Mouse (Mus musculus) spleen, adult 18-20 months (tissue): ENCODE results near the gene Rab19.
"Not testable (repeated sequence)": the region's sequence is repeated elsewhere in the genome, so short reads cannot be mapped to it uniquely, and the experiment has no call there.

Experiments
- DNase-seq, 2 experiments: peaks; one replicate each; pipeline ENCODE4 v3.0.0; 2022; ENCODE audit warnings: mixed read lengths in 2 of 2

The Rab19 gene

GRCm38 (mm10) chr6:39433174-39433573, 52.2 kb downstream of the Rab19 start:
- no peak for DNase-seq

- no peak for DNase-seq
Measured at GRCm38 (mm10) chr6:39433701-39434100, 52.7 kb downstream of the Rab19 start.

GRCm38 (mm10) chr6:39434111-39434885, 53.3 kb downstream of the Rab19 start:
- no peak for DNase-seq

- no peak for DNase-seq
Measured at GRCm38 (mm10) chr6:39434886-39435492, 54.0 kb downstream of the Rab19 start.

- DNase-seq, result no peak
Measured at GRCm38 (mm10) chr6:39435875-39436274, 54.9 kb downstream of the Rab19 start.

- DNase-seq, result not testable (repeated sequence)
Measured at GRCm38 (mm10) chr6:39437519-39437918, 56.5 kb downstream of the Rab19 start.
